Mouse (Mus musculus) liver, postnatal 0 days (tissue): ENCODE data around the gene Glrb.

Experiments used
- CTCF ChIP-seq: sonication (generic); IDR thresholded peaks from 2 replicates; pipeline ENCODE4 v1.5.1; 2016; ENCODE audit warnings: antibody characterized with exemption, low read depth
- EP300 ChIP-seq: IDR thresholded peaks from 2 replicates; pipeline ENCODE4 v1.6.1; 2016; ENCODE audit warnings: antibody characterized with exemption, low read depth, mild to moderate bottlenecking

DNA sequence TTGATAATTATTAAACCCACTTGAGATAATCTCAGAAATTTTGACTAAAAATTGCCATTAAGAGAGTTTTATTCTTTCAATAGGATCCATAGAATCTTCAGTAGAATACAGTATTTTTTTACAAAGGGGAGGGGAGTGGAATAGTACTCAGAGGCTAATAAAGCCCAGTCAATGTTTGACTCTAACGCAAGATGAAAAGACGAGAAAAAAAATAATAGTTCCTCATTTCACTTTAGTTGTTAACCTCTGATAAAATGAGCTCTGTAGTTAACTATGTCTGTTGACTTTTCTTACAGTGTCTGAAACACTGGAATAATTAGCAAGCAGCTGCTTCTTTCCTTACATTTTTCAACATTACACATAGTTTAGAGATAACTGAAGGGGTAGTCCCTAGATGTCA lies 118.2 kb downstream of the Glrb start:
- TF ChIP-seq CTCF, result no peak
- TF ChIP-seq EP300, result no peak
